Mouse (Mus musculus): ENCODE data around the gene Kcnq4. TPM values are rescaled to one million over a fixed set of nuclear protein-coding genes. Genes with fewer than 3 reads are reported as not detected.

The Kcnq4 gene
- polyA plus RNA-seq, 1 experiment from 2014 or later = 4.7 TPM

- Histone ChIP-seq H3K4me2 (ENCODE audit: low read depth, low read length) (no peak overlapping the region), H3K4me1 (replicated peaks; ENCODE audit: control insufficient read depth, insufficient read depth, low read length) (peaks cover 8% of the 10 kb centered on the region), H3K27me3 (ENCODE audit: control insufficient read depth, insufficient read depth, low read depth, low read length) (peaks cover 20% of the 10 kb centered on the region), H3K4me3 (ENCODE audit: low read length) (no peak overlapping the region), H3K36me3 (ENCODE audit: control insufficient read depth, insufficient read depth, low read length) (no peaks in the 10 kb centered on the region), H3K27ac (ENCODE audit: low read length) (no peak overlapping the region), H3K9me3 (ENCODE audit: control insufficient read depth, low read length) (no peaks in the 10 kb centered on the region), H3K9ac (ENCODE audit: low read length) (no peak overlapping the region)
- WGBS = 53% methylated on average over 12 of the region's 12 CpGs
- no peak for ATAC-seq (ENCODE audit: low read depth)
Measured at GRCm38 (mm10) chr4:120671046-120671445, 77.4 kb downstream of the Kcnq4 start.

GRCm38 (mm10) chr4:120669585-120669984 is 78.8 kb downstream of the Kcnq4 start:
- Histone ChIP-seq H3K9me3 (ENCODE audit: control insufficient read depth, low read length) (no peaks in the 10 kb centered on the region), H3K4me2 (ENCODE audit: low read depth, low read length) (no peak overlapping the region), H3K27me3 (ENCODE audit: control insufficient read depth, insufficient read depth, low read depth, low read length) (peaks cover 20% of the 10 kb centered on the region), H3K4me1 (replicated peaks; ENCODE audit: control insufficient read depth, insufficient read depth, low read length) (peaks cover 10% of the 10 kb centered on the region), H3K9ac (ENCODE audit: low read length) (no peak overlapping the region), H3K27ac (ENCODE audit: low read length) (no peak overlapping the region), H3K36me3 (ENCODE audit: control insufficient read depth, insufficient read depth, low read length) (no peaks in the 10 kb centered on the region), H3K4me3 (ENCODE audit: low read length) (no peak overlapping the region)
- ATAC-seq (ENCODE audit: low read depth) = no peak
- WGBS = 48% methylated on average over 5 of the region's 5 CpGs

- Histone ChIP-seq H3K9me3 (ENCODE audit: control insufficient read depth, low read length) (no peaks in the 10 kb centered on the region), H3K27me3 (ENCODE audit: control insufficient read depth, insufficient read depth, low read depth, low read length) (peaks cover 20% of the 10 kb centered on the region), H3K9ac (ENCODE audit: low read length) (no peak overlapping the region), H3K4me2 (ENCODE audit: low read depth, low read length) (no peak overlapping the region), H3K27ac (ENCODE audit: low read length) (no peak overlapping the region), H3K4me3 (ENCODE audit: low read length) (no peak overlapping the region), H3K36me3 (ENCODE audit: control insufficient read depth, insufficient read depth, low read length) (no peaks in the 10 kb centered on the region), H3K4me1 (replicated peaks; ENCODE audit: control insufficient read depth, insufficient read depth, low read length) (peaks cover 10% of the 10 kb centered on the region)
- no peak for ATAC-seq (ENCODE audit: low read depth)
- WGBS = 95% methylated on average over 4 of the region's 4 CpGs
Measured at GRCm38 (mm10) chr4:120668551-120668950, 79.9 kb downstream of the Kcnq4 start.

GRCm38 (mm10) chr4:120667555-120667954 is 80.9 kb downstream of the Kcnq4 start:
- no peak for ATAC-seq (ENCODE audit: low read depth)
- 17% methylated on average over 10 of the region's 10 CpGs for WGBS

GRCm38 (mm10) chr4:120667045-120667501 is 81.3 kb downstream of the Kcnq4 start:
- Histone ChIP-seq H3K4me3 (ENCODE audit: low read length) (peak overlapping the region; percentile 64), H3K9ac (ENCODE audit: low read length) (peak overlapping the region; percentile 63), H3K4me1 (replicated peaks; ENCODE audit: control insufficient read depth, insufficient read depth, low read length) (peaks cover 10% of the 10 kb centered on the region), H3K4me2 (ENCODE audit: low read depth, low read length) (peak overlapping the region; percentile 100), H3K9me3 (ENCODE audit: control insufficient read depth, low read length) (no peaks in the 10 kb centered on the region), H3K27ac (ENCODE audit: low read length) (no peak overlapping the region), H3K36me3 (ENCODE audit: control insufficient read depth, insufficient read depth, low read length) (no peaks in the 10 kb centered on the region), H3K27me3 (ENCODE audit: control insufficient read depth, insufficient read depth, low read depth, low read length) (peaks cover 18% of the 10 kb centered on the region)
- WGBS = under 1% methylated on average over 43 of the region's 50 CpGs
- ATAC-seq (ENCODE audit: low read depth) = peak; percentile 71

More at GRCm38 (mm10) chr4:120667555-120667954, 80.9 kb downstream of the Kcnq4 start:
- peak overlapping the region; percentile 100 for H3K4me2 ChIP-seq (ENCODE audit: low read depth, low read length)
- peak overlapping the region; percentile 64 for H3K4me3 ChIP-seq (ENCODE audit: low read length)
- no peaks in the 10 kb centered on the region for H3K9me3 ChIP-seq (ENCODE audit: control insufficient read depth, low read length)
- H3K27me3 ChIP-seq (ENCODE audit: control insufficient read depth, insufficient read depth, low read depth, low read length) = peaks cover 20% of the 10 kb centered on the region
- peaks cover 10% of the 10 kb centered on the region for H3K4me1 ChIP-seq (replicated peaks; ENCODE audit: control insufficient read depth, insufficient read depth, low read length)
- no peak overlapping the region for H3K27ac ChIP-seq (ENCODE audit: low read length)
- peak overlapping the region; percentile 63 for H3K9ac ChIP-seq (ENCODE audit: low read length)
- H3K36me3 ChIP-seq (ENCODE audit: control insufficient read depth, insufficient read depth, low read length) = no peaks in the 10 kb centered on the region

- H3K27ac ChIP-seq (ENCODE audit: low read length) = peak within 1 kb of the TSS; percentile 24
- peaks cover 10% of the 10 kb centered on the region for H3K4me1 ChIP-seq (replicated peaks; ENCODE audit: control insufficient read depth, insufficient read depth, low read length)
- peak; percentile 94 for ATAC-seq (ENCODE audit: low read depth)
- H3K9me3 ChIP-seq (ENCODE audit: control insufficient read depth, low read length) = no peaks in the 10 kb centered on the region
- peak within 1 kb of the TSS; percentile 64 for H3K4me3 ChIP-seq (ENCODE audit: low read length)
- no peaks in the 10 kb centered on the region for H3K36me3 ChIP-seq (ENCODE audit: control insufficient read depth, insufficient read depth, low read length)
- WGBS = 1% methylated on average over 50 of the region's 50 CpGs
- H3K9ac ChIP-seq (ENCODE audit: low read length) = peak within 1 kb of the TSS; percentile 63
- H3K4me2 ChIP-seq (ENCODE audit: low read depth, low read length) = peak within 1 kb of the TSS; percentile 100
- H3K27me3 ChIP-seq (ENCODE audit: control insufficient read depth, insufficient read depth, low read depth, low read length) = peaks cover 18% of the 10 kb centered on the region
Measured at GRCm38 (mm10) chr4:120666358-120667024, 81.9 kb downstream of the Kcnq4 start, which contains the start of gene Cited4. Cited4 (plus strand) TSS chr4:120666572.

- H3K4me1 ChIP-seq (replicated peaks; ENCODE audit: control insufficient read depth, insufficient read depth, low read length) = peaks cover 10% of the 10 kb centered on the region
- no peak for ATAC-seq (ENCODE audit: low read depth)
- no peak overlapping the region; the same call in 1 of the 2 replicates for H3K27ac ChIP-seq (ENCODE audit: low read length)
- 62% methylated on average over 7 of the region's 7 CpGs for WGBS
- peaks cover 18% of the 10 kb centered on the region for H3K27me3 ChIP-seq (ENCODE audit: control insufficient read depth, insufficient read depth, low read depth, low read length)
- H3K4me3 ChIP-seq (ENCODE audit: low read length) = no peak overlapping the region
- no peaks in the 10 kb centered on the region for H3K9me3 ChIP-seq (ENCODE audit: control insufficient read depth, low read length)
- H3K4me2 ChIP-seq (ENCODE audit: low read depth, low read length) = no peak overlapping the region
- no peak overlapping the region for H3K9ac ChIP-seq (ENCODE audit: low read length)
- no peaks in the 10 kb centered on the region for H3K36me3 ChIP-seq (ENCODE audit: control insufficient read depth, insufficient read depth, low read length)
Measured at GRCm38 (mm10) chr4:120665782-120666181, 82.6 kb downstream of the Kcnq4 start.

GRCm38 (mm10) chr4:120665144-120665700 is 83.2 kb downstream of the Kcnq4 start:
- Histone ChIP-seq H3K9ac (ENCODE audit: low read length) (no peak overlapping the region), H3K4me3 (ENCODE audit: low read length) (no peak overlapping the region), H3K27me3 (ENCODE audit: control insufficient read depth, insufficient read depth, low read depth, low read length) (peaks cover 18% of the 10 kb centered on the region), H3K4me1 (replicated peaks; ENCODE audit: control insufficient read depth, insufficient read depth, low read length) (peaks cover 10% of the 10 kb centered on the region), H3K27ac (ENCODE audit: low read length) (no peak overlapping the region), H3K36me3 (ENCODE audit: control insufficient read depth, insufficient read depth, low read length) (no peaks in the 10 kb centered on the region), H3K4me2 (ENCODE audit: low read depth, low read length) (no peak overlapping the region), H3K9me3 (ENCODE audit: control insufficient read depth, low read length) (no peaks in the 10 kb centered on the region)
- 37% methylated on average over 4 of the region's 4 CpGs for WGBS
- ATAC-seq (ENCODE audit: low read depth) = no peak

DNA sequence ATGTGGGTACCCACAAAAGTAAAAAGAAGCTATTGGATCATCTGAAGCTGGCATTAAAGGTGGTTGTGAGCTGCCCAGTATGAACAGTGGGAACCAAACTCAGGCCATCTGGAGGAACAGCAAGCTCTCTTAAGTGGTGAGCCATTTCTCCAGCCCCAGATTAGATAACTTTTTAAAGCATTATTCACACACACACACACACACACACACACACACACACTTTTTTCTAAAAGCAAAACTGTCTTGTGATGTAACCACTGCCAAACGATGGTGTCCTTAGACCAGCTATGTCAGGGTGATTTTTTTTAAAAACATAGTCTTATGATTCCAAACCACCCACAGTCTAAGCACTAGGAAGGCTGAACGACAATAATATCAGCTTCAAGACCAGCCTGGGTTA is 83.8 kb downstream of the Kcnq4 start:
- 58% methylated on average over 2 of the region's 2 CpGs for WGBS

More for the DNA sequence above, 83.8 kb downstream of the Kcnq4 start:
- Histone ChIP-seq H3K27me3 (ENCODE audit: control insufficient read depth, insufficient read depth, low read depth, low read length) (peaks cover 18% of the 10 kb centered on the region), H3K9ac (ENCODE audit: low read length) (no peak overlapping the region), H3K36me3 (ENCODE audit: control insufficient read depth, insufficient read depth, low read length) (no peaks in the 10 kb centered on the region), H3K27ac (ENCODE audit: low read length) (no peak overlapping the region), H3K4me1 (replicated peaks; ENCODE audit: control insufficient read depth, insufficient read depth, low read length) (peaks cover 10% of the 10 kb centered on the region), H3K4me3 (ENCODE audit: low read length) (no peak overlapping the region), H3K9me3 (ENCODE audit: control insufficient read depth, low read length) (no peaks in the 10 kb centered on the region), H3K4me2 (ENCODE audit: low read depth, low read length) (no peak overlapping the region)
- no peak for ATAC-seq (ENCODE audit: low read depth)

Data from lung, embryonic 16.5 days (tissue).